Mouse (Mus musculus): ENCODE results near the gene Dnajc13. TPM values are rescaled to one million over a fixed set of nuclear protein-coding genes. Genes with fewer than 3 reads are reported as not detected.

Dnajc13 gene
- polyA plus RNA-seq, 1 experiment = 79.7 TPM

DNA sequence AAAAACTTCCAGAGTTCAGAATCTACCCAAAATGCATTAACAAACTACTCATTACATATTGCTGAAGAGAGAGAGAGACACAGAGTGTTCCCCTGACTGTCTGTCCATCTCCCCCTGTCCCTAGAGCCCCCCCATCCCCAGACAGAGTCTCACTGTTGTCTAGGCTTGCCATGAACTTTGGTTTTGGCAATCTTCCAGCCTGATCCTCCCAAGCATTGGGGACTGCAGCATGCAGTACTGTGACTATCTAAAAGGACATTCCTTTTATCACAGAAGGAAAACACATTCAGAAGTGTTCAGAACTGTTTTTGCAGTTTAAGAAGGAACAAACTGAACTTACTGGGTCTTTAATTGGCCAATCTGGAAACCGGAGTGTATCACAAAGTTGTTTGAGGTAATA is 74.0 kb downstream of the Dnajc13 start:
- no peak for DNase-seq (ENCODE audit: extremely low spot score in 1 of 2, low spot score in 1 of 2)

DNA sequence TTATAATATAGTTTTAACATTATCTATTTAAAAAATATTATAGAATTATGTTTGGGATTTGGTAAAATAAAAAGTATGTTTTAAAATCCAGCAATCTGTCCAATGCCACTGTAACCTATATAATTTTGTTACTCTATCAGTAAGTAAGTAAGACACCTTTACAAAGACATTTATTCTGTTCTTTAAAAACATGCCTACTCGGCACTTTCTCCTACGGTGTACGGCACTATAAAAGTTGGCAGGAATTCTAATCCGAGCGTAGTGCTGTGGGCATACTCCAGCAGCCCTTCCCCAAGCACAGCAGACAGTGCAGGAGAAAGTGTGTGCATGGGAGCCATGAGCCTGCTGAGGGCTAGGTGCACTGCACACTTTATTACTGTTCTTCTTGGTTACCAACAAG is 75.7 kb downstream of the Dnajc13 start:
- DNase-seq (ENCODE audit: extremely low spot score in 1 of 2, low spot score in 1 of 2) = no peak

DNA sequence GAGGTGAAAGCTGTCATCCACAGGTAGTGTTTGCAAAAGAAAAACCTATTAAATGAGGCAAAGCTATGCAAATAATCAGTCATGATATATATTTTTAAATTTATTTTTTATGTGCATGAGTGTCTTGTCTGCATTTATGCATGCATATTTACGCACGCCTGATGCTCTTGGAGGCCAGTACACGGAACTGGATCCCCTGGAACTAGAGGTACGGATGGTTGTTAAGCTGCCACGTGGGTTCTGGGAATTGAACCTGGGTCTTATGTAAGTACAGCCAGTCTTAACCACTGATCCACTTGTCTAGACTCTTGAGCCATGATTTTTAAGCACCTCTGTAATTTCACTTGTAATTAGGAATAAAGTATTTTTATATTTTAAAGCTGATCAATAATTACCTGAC is 79.5 kb downstream of the Dnajc13 start:
- DNase-seq (ENCODE audit: extremely low spot score in 1 of 2, low spot score in 1 of 2) = no peak

DNA sequence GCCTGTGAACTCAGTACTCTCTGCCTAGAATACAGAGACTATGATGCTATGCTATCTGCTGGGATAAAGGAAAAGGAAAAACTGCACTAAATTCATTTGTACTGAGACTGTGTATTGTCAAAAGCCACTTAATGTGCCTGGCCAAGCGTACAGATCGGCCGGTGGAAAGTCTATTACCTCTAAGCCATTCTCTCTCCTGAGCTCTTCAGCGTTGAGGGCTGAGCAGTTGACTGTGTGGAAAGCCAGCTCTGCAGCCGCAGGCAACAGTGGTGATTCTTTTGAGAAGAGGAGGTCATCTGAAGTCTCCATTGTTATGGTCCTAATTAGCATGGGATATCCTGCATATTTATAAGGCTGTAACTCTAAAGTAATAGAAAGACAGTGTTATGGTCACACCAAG is 80.4 kb downstream of the Dnajc13 start:
- no peak for DNase-seq (ENCODE audit: extremely low spot score in 1 of 2, low spot score in 1 of 2)

DNA sequence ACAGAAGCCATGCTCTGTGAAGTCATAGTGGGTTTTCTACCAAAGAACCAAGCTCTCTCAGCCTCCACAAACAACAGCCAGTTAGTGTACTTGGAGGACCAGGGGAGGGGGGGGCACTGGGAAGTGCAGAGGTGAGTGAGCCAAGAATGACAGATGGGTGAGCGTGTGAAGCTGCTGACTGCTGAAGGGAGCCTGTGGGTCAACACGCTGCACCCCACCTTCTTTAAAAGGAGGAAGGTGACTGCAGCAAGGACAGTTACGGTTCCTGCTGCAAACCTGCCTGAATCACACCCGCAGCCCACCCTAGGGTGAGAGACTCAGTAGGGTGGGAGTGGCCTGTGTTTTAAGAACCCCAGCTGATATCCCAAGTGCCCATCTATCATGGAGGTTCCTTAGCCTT is 81.1 kb downstream of the Dnajc13 start:
- DNase-seq (ENCODE audit: extremely low spot score in 1 of 2, low spot score in 1 of 2) = no peak

DNA sequence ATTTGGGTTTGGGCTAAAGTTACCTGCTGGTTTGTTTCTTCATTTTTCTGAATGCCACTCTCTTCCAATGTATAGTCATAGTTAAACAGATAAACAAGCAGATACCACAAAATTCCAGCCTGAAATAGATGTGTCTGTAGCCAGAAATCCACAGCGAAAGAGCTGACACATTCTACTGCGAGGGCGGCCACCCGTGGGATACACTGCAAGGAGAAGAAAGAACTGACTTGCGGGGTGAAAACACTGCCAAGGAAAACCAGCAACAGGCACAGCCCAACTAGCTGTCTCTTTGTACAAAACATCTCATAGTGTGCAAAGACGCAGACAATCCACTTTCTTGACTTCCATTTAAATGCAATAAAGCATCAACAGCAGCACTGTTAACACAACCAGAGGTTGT is 82.7 kb downstream of the Dnajc13 start:
- DNase-seq (ENCODE audit: extremely low spot score in 1 of 2, low spot score in 1 of 2) = peak; percentile 43 to 74

DNA sequence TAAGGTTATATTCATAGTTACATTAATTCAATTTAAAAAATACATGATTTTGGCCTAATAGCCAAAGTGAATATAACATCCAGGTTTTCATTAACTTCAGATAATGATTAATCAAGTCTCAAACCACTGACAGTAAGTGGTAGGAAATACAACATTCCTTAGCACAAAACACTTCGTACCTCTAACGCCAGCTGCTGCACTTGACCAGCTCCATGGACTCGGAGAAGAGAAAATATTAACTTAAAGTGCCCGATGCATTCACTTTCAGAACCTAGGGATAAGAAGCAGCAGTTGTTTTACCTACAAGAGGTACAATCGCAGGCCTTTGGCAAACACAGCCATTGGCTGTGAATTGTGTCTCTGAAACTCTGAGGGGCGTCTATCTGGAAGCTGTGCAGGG is 90.4 kb downstream of the Dnajc13 start:
- DNase-seq (ENCODE audit: extremely low spot score in 1 of 2, low spot score in 1 of 2) = no peak

DNA sequence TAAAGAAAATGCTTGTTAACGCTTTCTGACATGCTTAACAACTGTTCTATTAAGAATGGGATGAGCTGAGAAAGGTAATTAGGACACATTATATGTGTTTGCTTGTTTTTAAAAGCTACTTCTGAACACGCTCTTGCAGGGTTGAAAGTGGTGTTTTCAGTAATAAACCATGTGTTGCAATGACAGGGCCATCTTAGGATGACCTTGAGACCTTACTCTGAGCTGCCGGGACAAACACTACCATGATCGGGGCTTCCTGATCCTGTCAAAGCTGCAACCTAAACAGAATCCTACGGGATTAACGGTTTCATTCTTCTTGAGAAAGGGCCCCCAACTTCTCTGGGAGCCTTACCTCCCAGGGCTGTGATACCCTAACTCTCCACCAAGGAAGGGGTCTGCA is 91.1 kb downstream of the Dnajc13 start:
- no peak for DNase-seq (ENCODE audit: extremely low spot score in 1 of 2, low spot score in 1 of 2)

DNA sequence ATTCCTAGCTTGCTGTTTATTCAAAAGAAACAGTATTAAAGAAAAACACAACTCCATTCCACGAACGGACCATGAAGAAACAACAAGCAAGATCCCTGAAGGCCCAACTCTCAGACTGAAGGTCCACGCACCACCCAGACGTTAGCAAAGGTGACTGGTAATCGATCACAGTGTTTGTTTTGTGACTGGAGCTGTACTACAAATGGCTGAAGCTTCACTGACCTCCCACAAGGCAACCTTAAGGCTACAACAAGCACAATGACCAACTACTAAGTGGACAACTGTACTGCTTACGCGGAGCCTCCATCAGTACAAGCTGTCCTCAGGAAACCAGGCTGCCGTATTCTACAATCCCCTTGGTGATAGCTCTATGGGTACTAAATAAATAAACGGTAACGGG is 92.7 kb downstream of the Dnajc13 start:
- no peak for DNase-seq (ENCODE audit: extremely low spot score in 1 of 2, low spot score in 1 of 2)

DNA sequence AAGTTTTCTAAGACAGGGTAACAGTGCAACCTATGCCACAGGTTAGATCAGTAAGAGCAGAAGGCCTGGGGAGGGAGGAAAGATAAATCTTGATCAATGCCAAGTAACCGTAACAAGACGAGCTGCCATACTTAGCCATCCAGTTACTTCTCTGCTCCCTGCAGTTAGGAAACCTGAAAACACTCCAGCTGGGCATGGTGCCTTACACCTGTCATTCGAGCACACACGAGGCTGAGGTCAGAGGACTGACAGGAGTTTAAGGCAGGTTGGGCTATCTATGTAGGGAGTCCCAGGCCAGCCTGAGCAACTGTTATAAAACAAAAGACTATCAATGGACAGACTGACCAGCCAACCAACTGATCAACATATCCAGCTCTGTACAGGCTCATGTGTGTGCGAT is 96.8 kb downstream of the Dnajc13 start:
- DNase-seq (ENCODE audit: extremely low spot score in 1 of 2, low spot score in 1 of 2) = no peak

DNA sequence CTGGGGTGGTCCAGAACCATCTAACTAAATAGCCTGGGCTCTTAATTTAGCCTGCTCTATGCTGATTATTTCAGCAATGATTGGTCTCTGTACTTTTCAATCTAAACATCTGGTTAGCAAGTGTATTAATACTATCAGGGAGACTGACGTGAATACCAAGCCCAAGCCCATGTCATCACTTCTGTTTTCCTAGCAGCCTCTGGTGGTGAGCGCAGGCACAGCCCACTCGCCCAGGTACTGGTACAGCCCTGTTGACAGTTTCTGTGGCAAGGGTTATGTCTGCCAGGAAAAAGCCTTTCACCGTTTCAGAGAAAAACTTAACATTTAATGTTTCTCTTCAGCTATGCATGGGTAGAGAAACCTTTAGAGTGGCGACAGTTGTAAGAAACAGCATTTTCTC is 98.5 kb downstream of the Dnajc13 start:
- no peak for DNase-seq (ENCODE audit: extremely low spot score in 1 of 2, low spot score in 1 of 2)

DNA sequence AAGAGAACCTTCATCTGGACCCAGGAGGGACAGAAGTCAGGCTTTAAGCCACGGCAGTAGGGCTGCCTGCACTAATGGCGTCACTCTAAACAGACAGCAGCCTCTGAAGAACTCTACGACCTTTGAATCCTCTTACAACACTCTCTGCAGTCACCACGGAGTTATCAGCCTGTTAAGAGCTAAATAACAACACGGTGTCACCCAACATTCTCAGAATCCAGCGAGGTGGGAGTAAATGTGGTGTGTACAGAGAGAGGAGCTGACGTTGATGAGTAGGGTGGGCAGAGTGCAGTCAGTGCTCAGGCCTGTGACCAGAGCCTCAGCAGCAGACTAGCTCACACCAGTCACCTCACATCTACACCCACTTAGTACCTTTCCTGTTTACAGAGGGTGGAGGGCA is 101.6 kb downstream of the Dnajc13 start:
- no peak for DNase-seq (ENCODE audit: extremely low spot score in 1 of 2, low spot score in 1 of 2)

DNA sequence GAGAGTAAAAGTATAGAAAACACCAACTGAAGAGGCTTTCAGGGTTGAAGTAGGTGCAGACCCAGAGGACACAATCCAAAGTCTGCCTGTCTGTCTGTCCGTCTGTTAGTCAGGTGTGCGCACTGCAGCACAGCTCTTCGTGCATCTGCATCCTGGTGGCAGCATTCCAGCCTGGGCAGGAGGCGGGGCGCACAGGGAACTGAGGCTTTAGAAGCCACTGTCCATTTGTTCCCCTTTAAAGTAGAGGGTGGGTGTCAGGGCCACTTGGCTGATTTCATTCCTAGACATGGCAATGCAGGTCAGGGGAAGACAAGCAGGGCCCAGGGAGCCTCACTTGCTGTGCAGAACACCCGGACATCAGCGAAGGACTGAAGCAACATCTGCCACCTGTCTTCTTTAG is 105.4 kb downstream of the Dnajc13 start:
- DNase-seq (ENCODE audit: extremely low spot score in 1 of 2, low spot score in 1 of 2) = no peak

DNA sequence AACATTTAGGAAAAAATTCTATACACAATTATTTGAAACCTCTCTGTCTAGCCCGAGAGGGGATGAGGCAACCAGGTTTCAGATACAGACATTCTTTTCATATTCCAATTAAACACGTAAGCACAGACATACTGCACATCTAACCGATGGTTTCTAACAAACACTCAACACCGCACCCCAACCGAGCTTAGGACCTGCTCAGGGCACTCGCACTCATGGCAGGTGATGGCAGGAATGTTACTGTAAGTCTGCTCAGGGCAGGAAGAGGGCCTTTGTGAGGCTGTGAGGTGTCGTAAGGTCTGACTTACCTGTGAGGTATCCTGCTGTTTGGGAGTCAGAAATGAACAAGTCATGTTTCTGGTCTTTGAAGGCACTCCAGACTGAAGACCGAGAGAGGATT is 106.2 kb downstream of the Dnajc13 start:
- DNase-seq (ENCODE audit: extremely low spot score in 1 of 2, low spot score in 1 of 2) = no peak

DNA sequence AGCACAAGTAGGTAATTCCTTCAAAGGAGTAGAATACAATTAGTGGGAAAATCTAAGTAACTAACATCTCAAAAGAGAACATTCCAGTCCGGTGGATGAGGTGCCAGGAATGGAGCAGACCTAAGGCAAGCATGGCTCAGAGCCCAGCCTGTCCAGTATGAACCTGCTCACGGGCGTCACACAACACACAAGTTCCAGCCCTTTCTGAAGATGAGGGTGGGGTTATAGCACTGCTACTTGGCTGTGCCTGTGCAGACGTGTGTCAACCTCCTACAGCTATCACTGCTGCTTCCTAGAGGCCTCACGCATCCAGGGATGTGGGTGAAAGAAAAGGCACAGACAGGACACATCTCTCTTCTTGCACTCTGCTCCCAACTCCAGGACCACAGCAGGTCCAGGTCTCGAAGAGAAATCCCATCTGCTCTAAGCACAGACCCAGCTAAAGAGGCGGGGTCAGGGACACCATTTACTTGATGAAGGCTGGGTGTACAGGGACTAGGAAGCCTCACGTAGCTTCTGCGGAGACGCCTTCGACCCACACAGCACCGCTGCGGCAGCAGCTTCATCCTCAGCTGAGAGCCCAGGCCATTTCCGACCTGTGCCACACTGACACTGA is 107.5 kb downstream of the Dnajc13 start:
- no peak for DNase-seq (ENCODE audit: extremely low spot score in 1 of 2, low spot score in 1 of 2)

DNA sequence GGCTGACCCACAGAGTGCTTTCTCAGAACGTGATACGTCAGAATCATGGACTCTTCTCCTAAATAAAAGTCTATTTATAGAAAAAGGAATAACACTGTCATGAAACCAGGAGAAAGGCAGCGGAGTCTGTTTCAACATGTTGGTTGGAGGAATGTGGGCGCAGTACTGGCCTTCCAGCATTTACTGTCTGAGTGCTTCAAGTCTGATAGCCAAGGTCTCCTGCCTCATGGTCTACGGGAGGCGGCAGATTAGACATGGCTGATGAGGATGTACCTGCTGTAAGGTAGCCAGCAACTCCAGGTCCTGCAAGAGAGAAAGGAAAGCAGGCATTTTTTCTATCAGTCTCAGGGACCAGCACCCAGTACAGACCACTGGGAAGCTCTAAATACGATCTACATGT is 110.6 kb downstream of the Dnajc13 start:
- no peak for DNase-seq (ENCODE audit: extremely low spot score in 1 of 2, low spot score in 1 of 2)

DNA sequence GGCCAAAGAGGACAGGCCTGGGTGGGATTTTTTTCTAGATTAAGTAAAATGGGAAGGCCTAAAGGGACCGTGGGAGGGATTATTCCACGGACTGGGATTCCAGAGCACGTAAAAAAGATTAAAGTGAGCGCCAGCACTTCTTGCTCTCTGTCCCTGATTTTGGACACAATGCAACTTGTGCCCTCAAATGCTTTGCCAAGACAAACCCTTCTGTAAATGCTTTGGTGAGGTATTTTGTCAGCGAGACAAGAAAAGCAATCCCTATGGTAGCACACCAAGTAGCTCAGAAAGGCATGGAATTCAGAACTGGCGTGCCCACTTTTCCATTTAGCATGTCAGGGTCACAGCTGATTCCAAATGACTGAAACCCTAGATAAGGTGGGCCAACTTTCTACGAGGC is 113.8 kb downstream of the Dnajc13 start:
- DNase-seq (ENCODE audit: extremely low spot score in 1 of 2, low spot score in 1 of 2) = no peak

DNA sequence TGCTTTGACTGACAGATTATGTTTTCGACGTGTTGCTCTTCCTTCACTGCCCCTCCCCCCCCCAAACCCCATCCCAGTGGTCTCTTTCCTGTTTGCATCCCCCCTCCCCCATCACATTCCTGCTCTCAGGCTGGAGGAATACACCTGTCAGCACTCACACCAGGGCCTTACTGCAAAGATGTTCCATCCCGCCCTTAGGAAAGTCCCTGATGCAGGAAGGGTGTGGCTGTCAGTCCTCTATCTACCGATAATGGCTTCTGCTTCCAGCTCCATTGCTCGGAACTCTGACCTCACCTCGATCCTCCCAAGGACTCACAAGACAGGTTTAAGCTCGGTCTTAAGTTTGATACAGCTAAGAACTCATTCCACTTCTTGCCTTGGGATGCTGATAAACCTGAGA is 116.0 kb downstream of the Dnajc13 start:
- no peak for DNase-seq (ENCODE audit: extremely low spot score in 1 of 2, low spot score in 1 of 2)

DNA sequence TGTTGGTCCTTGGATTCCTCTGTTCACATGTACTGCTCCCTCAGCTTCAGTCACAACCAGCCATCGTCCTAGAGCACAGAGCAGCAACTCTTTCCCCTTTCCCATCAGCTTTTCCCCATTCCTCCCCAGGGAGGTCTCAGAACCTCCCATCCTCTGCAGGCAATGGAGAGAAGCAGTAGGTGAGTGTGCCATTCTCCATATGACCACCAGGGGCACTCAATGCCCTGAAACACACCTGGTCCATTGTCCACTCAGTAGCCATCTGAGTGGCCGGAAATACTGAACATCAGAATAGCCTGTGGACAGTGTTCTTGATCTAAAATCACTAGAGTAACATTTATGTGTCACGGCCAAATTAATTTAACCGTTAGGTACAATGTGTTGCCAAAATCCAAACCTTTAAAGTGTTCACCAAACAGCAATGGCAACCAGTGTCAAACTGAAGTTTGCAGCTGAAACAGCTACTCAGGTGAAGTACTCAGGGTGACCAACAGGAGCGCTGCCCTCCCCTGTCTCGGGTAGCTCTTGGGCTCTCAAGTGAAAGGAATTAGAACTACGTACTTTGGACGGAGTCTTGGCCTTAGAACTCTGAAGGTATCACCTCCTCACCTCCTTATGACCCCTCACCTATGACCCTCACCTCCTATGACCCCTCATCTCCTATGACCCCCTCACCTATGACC is 118.3 kb downstream of the Dnajc13 start:
- DNase-seq (ENCODE audit: extremely low spot score in 1 of 2, low spot score in 1 of 2) = no peak

DNA sequence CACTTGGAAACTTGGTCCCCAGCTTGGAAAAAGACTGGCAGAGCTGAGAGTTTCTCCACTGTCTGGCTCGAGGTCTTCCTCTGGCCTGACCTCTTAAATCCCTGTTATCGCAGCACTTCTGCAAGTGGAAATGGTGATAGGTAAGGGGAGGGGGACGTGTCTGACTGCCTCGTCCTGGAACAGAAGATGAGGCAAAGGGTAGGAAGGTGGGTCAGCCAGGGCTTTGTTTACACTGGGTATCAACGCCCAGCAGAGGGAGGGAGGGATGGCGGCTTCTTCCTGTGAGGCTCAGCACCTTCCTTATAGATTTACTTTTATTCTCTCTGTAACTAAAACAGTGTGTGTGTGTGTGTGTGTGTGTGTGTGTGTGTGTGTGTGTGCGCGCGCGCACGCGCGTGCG is 119.9 kb downstream of the Dnajc13 start:
- DNase-seq (ENCODE audit: extremely low spot score in 1 of 2, low spot score in 1 of 2) = no peak

DNA sequence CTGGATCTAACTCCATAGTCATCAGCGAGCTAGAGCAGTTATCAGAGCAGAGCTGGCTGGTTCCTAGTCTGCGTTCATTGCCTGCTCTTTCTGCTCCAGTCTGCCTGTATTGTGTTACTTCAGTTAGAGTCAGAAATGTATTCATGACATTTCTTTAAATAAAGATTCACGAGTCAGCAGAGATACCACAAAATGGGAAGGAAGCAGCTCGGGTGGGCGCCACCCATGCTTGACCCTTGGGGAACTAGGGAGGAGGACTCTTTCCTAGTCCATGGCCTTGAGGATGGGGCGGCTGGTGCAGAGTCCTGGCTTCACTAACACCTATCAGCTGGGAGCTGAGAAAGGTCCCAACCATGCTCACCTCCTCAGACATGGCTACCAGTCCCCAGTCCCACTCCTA is 122.4 kb downstream of the Dnajc13 start:
- DNase-seq (ENCODE audit: extremely low spot score in 1 of 2, low spot score in 1 of 2) = no peak

DNA sequence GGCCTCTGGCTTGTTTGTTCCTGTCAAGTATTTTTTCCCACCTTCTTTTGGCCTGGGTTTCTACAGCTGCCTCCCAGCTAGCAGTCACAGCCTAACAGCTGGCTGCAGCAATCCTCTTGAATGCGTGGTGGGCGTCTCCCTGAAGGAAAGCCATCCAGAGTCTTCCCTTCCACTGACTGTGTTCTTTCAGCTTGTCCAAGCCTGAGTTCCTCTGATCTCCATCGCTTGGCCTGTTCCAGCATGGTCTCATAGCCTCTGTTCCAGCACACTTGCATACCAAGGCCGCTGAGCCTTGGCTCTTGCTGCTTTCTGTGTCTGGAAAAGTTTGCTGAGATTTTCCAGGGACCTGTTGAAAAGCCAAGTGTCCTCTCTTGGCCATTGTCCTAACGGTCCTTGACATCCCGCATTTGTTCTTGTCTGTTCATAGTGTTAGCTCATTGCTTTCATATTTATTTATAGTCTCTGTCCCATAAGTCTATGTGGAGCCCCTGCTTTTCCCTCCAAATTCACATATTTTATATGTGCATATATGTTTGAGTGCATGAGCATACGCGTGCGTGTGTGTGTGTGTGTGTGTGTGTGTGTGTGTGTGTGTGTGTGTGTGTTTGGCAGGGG is 132.5 kb downstream of the Dnajc13 start:
- no peak for DNase-seq (ENCODE audit: extremely low spot score in 1 of 2, low spot score in 1 of 2)
